Mouse (Mus musculus): ENCODE measurements around the gene Unc5b. TPM values are rescaled to one million over a fixed set of nuclear protein-coding genes. Genes with fewer than 3 reads are reported as not detected.

The Unc5b gene
- polyA plus RNA-seq, 1 experiment from 2014 or later, result 2.3 TPM

DNA sequence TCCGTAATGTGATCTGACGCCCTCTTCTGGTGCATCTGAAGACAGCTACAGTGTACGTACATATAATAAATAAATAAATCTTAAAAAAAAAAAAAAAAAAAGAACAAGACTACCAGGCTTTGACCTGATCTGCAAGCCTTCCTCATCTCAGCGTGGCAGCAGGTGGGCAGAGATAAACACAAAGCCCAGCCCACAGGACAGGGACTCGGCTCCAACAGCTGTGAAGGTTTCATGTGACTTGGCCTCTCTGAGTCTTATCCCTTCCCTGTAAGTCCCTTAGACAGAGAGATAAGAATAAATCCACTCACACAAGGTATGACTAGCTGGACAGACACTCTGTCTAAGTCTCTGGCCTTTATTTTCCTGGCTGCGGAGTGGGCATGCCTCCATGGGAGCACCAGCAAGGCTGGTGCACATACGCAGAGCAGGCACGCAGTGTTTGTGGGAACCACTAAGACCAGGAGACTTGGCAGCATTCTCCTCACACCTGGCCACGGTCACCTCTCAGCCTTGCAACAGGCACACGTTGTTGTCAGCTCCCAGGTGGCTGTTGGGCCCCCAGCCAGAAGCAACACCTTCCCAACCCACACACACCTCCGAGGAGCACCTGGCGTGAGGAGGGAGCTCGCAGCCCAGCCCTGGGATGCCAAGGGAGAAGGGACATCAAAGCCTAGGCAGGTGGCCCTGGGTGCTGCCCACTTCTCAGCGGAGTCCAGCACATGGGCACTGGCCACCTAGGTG, 33.5 kb downstream of the Unc5b start:
- 84% methylated on average over 14 of the region's 14 CpGs for WGBS
- DNase-seq (ENCODE audit: low spot score) (no peak), ATAC-seq (ENCODE audit: low FRiP score) (no peak)
- no peak overlapping the region for H3K4me3 ChIP-seq (ENCODE audit: low read depth, low read length)
- H3K4me2 ChIP-seq (replicated peaks; ENCODE audit: low read depth, low read length), result no peak overlapping the region
- peaks cover 3% of the 10 kb centered on the region; the same call in 1 of the 2 replicates for H3K4me1 ChIP-seq (replicated peaks; ENCODE audit: control insufficient read depth, insufficient read depth, low read length)
- H3K27ac ChIP-seq (ENCODE audit: low read depth, low read length), result no peak overlapping the region
- no peak overlapping the region for H3K9ac ChIP-seq (ENCODE audit: low read depth, low read length)
- no peaks in the 10 kb centered on the region for H3K36me3 ChIP-seq (ENCODE audit: control insufficient read depth, insufficient read depth, low read length)
- peaks cover 2% of the 10 kb centered on the region; the same call in 1 of the 2 replicates for H3K27me3 ChIP-seq (ENCODE audit: control insufficient read depth, insufficient read depth, low read length)
- no peaks in the 10 kb centered on the region for H3K9me3 ChIP-seq (ENCODE audit: control insufficient read depth, low read length)

DNA sequence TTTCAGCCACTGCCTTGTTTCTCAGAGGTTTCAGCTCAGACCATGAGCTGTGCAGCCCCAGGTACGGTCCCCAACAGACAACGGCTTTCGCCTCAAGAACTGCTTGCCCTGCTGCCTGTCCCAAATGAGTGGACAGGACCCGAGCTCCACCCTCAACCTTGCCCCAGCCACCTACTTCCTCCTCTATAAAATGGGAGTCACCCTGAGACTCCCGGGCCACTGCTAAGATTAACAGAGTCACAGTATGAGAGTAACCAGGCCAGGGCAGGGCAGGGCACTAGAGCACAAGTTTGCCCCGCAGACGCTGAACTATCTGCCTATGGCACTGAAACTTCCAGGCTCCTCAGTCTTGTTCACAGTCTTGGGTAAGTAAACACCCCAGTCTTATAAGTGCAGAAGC, 34.9 kb downstream of the Unc5b start:
- Histone ChIP-seq H3K27me3 (ENCODE audit: control insufficient read depth, insufficient read depth, low read length) (peaks cover 4% of the 10 kb centered on the region; the same call in 1 of the 2 replicates), H3K9ac (ENCODE audit: low read depth, low read length) (no peak overlapping the region), H3K36me3 (ENCODE audit: control insufficient read depth, insufficient read depth, low read length) (no peaks in the 10 kb centered on the region), H3K4me1 (replicated peaks; ENCODE audit: control insufficient read depth, insufficient read depth, low read length) (peaks cover 6% of the 10 kb centered on the region; the same call in 1 of the 2 replicates), H3K9me3 (ENCODE audit: control insufficient read depth, low read length) (no peaks in the 10 kb centered on the region), H3K4me3 (ENCODE audit: low read depth, low read length) (no peak overlapping the region), H3K27ac (ENCODE audit: low read depth, low read length) (no peak overlapping the region), H3K4me2 (replicated peaks; ENCODE audit: low read depth, low read length) (no peak overlapping the region)
- DNase-seq (ENCODE audit: low spot score) (no peak), ATAC-seq (ENCODE audit: low FRiP score) (no peak)
- 86% methylated on average over 7 of the region's 7 CpGs for WGBS

DNA sequence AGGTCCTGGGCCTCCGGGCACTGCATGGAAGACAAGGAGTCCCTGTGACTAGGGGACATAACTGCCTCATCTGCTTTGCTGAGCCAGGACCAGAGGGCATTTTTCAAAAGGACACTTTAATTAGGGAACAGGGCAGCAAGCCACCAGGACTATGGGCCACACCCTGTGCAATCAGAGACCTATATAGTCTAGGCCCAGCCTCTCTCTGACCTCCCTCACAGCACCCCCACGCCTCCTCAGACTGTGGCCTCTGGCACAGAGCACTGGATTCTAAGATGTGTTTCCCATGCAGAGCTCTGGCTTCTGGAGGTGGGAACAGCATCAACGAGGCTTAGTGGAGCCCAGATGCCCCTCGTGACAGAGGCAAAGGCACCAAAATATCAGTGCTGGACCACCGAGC, 35.4 kb downstream of the Unc5b start:
- WGBS, result 73% methylated on average over 5 of the region's 5 CpGs
- Histone ChIP-seq H3K27ac (ENCODE audit: low read depth, low read length) (no peak overlapping the region), H3K9ac (ENCODE audit: low read depth, low read length) (no peak overlapping the region), H3K27me3 (ENCODE audit: control insufficient read depth, insufficient read depth, low read length) (peaks cover 4% of the 10 kb centered on the region; the same call in 1 of the 2 replicates), H3K4me1 (replicated peaks; ENCODE audit: control insufficient read depth, insufficient read depth, low read length) (peaks cover 6% of the 10 kb centered on the region; the same call in 1 of the 2 replicates), H3K9me3 (ENCODE audit: control insufficient read depth, low read length) (no peaks in the 10 kb centered on the region), H3K4me3 (ENCODE audit: low read depth, low read length) (no peak overlapping the region), H3K36me3 (ENCODE audit: control insufficient read depth, insufficient read depth, low read length) (no peaks in the 10 kb centered on the region), H3K4me2 (replicated peaks; ENCODE audit: low read depth, low read length) (no peak overlapping the region)
- DNase-seq (ENCODE audit: low spot score) (no peak), ATAC-seq (ENCODE audit: low FRiP score) (no peak)

DNA sequence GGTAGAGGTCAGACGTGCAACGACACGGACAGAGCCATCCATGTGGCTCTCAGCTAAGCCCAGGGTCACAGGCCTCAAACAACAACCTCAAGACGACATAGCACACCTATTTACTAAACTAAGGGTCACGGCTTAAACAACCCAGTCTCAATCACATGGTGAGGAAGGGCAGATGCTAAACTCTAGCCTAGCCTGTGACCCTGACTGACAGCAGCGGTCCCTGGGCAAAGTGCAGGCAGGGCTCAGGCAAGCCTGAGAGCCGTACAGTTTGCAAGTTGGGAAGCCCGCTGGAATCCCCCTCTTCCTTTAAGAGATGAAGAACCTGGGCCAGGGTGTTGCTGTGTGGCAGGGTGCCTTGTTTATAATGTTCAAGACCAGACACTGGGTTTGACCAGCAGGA, 36.6 kb downstream of the Unc5b start:
- Histone ChIP-seq H3K27ac (ENCODE audit: low read depth, low read length) (no peak overlapping the region), H3K4me1 (replicated peaks; ENCODE audit: control insufficient read depth, insufficient read depth, low read length) (peaks cover 4% of the 10 kb centered on the region; the same call in 1 of the 2 replicates), H3K9me3 (ENCODE audit: control insufficient read depth, low read length) (no peaks in the 10 kb centered on the region), H3K4me3 (ENCODE audit: low read depth, low read length) (no peak overlapping the region), H3K9ac (ENCODE audit: low read depth, low read length) (no peak overlapping the region), H3K36me3 (ENCODE audit: control insufficient read depth, insufficient read depth, low read length) (no peaks in the 10 kb centered on the region), H3K27me3 (ENCODE audit: control insufficient read depth, insufficient read depth, low read length) (peaks cover 4% of the 10 kb centered on the region; the same call in 1 of the 2 replicates), H3K4me2 (replicated peaks; ENCODE audit: low read depth, low read length) (no peak overlapping the region)
- ATAC-seq (ENCODE audit: low FRiP score) (no peak), DNase-seq (ENCODE audit: low spot score) (no peak)
- 51% methylated on average over 8 of the region's 8 CpGs for WGBS

DNA sequence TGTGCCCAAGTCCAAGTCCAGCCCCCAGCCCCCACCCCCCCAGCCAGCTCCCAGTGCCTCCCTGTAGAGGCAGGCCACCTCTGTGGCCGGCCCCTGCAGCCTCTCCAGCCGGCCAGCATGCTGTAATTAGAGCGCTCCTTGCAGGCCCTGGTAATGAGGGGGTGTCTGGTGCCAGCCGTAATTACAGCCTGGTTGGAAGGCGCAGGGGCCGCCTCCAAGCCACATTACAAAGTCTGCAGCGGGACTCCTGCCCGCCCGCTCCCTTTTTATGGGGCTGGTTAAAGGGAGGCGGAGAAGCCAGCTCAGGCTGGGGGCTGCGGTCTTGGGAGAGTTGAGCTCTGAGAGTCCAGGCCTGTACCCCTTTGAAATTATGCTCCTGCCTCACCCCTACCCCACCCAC, 37.0 kb downstream of the Unc5b start:
- peaks cover 4% of the 10 kb centered on the region; the same call in 1 of the 2 replicates for H3K27me3 ChIP-seq (ENCODE audit: control insufficient read depth, insufficient read depth, low read length)
- ATAC-seq (ENCODE audit: low FRiP score) (no peak), DNase-seq (ENCODE audit: low spot score) (no peak)
- no peak overlapping the region for H3K4me3 ChIP-seq (ENCODE audit: low read depth, low read length)
- 38% methylated on average over 11 of the region's 11 CpGs for WGBS
- H3K9ac ChIP-seq (ENCODE audit: low read depth, low read length), result no peak overlapping the region
- no peak overlapping the region for H3K4me2 ChIP-seq (replicated peaks; ENCODE audit: low read depth, low read length)
- H3K36me3 ChIP-seq (ENCODE audit: control insufficient read depth, insufficient read depth, low read length), result no peaks in the 10 kb centered on the region
- peaks cover 4% of the 10 kb centered on the region; the same call in 1 of the 2 replicates for H3K4me1 ChIP-seq (replicated peaks; ENCODE audit: control insufficient read depth, insufficient read depth, low read length)
- no peak overlapping the region for H3K27ac ChIP-seq (ENCODE audit: low read depth, low read length)
- H3K9me3 ChIP-seq (ENCODE audit: control insufficient read depth, low read length), result no peaks in the 10 kb centered on the region

DNA sequence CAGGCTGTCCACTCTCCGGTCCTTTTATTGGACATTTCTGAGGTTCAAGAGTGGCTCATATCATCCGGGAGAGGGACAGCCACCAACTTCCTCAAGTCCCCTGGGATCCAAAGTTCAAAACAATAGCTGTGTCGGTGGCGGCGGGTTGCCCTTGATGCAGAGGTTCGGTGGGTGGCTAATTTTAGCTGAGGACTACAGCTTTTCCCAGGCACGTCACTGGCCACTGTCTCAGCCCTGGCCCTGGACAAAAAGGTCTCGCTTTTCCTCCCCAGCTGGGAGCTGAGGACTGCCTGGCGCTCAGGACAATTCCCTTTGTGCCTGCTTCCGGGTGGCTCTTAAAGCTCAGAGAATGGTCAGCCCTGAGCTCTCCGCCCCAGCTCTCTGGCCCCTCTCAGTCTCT, 38.5 kb downstream of the Unc5b start:
- Histone ChIP-seq H3K27ac (ENCODE audit: low read depth, low read length) (no peak overlapping the region), H3K9me3 (ENCODE audit: control insufficient read depth, low read length) (no peaks in the 10 kb centered on the region), H3K27me3 (ENCODE audit: control insufficient read depth, insufficient read depth, low read length) (peaks cover 2% of the 10 kb centered on the region; the same call in 1 of the 2 replicates), H3K4me3 (ENCODE audit: low read depth, low read length) (no peak overlapping the region), H3K9ac (ENCODE audit: low read depth, low read length) (no peak overlapping the region), H3K4me1 (replicated peaks; ENCODE audit: control insufficient read depth, insufficient read depth, low read length) (peaks cover 4% of the 10 kb centered on the region; the same call in 1 of the 2 replicates), H3K36me3 (ENCODE audit: control insufficient read depth, insufficient read depth, low read length) (no peaks in the 10 kb centered on the region), H3K4me2 (replicated peaks; ENCODE audit: low read depth, low read length) (no peak overlapping the region)
- ATAC-seq (ENCODE audit: low FRiP score) (no peak), DNase-seq (ENCODE audit: low spot score) (no peak)
- WGBS, result 13% methylated on average over 11 of the region's 11 CpGs

DNA sequence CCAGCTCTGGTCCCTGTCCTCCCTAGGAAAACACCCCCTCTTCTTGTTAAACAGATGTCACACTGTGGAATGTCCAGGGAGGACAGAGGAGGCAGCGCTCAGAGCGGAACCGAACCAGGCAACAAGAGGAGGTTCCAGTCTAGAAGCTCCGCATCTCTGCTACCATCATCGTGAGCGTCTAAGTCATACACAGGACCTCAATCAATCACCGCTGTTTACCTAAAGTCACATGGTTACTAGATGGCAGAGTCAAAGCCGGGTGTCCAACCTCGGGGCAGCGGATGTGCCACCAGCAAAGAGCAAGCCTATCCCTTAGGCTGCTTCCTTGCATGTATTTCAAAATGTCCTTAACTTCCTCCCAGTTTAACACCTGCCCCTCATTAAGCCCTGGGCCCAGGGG, 39.0 kb downstream of the Unc5b start:
- Histone ChIP-seq H3K27ac (ENCODE audit: low read depth, low read length) (no peak overlapping the region), H3K4me1 (replicated peaks; ENCODE audit: control insufficient read depth, insufficient read depth, low read length) (peaks cover 4% of the 10 kb centered on the region; the same call in 1 of the 2 replicates), H3K9me3 (ENCODE audit: control insufficient read depth, low read length) (no peaks in the 10 kb centered on the region), H3K36me3 (ENCODE audit: control insufficient read depth, insufficient read depth, low read length) (no peaks in the 10 kb centered on the region), H3K9ac (ENCODE audit: low read depth, low read length) (no peak overlapping the region), H3K27me3 (ENCODE audit: control insufficient read depth, insufficient read depth, low read length) (peaks cover 2% of the 10 kb centered on the region; the same call in 1 of the 2 replicates), H3K4me3 (ENCODE audit: low read depth, low read length) (no peak overlapping the region), H3K4me2 (replicated peaks; ENCODE audit: low read depth, low read length) (no peak overlapping the region)
- DNase-seq (ENCODE audit: low spot score) (no peak), ATAC-seq (ENCODE audit: low FRiP score) (no peak)
- WGBS, result 50% methylated on average over 10 of the region's 10 CpGs

DNA sequence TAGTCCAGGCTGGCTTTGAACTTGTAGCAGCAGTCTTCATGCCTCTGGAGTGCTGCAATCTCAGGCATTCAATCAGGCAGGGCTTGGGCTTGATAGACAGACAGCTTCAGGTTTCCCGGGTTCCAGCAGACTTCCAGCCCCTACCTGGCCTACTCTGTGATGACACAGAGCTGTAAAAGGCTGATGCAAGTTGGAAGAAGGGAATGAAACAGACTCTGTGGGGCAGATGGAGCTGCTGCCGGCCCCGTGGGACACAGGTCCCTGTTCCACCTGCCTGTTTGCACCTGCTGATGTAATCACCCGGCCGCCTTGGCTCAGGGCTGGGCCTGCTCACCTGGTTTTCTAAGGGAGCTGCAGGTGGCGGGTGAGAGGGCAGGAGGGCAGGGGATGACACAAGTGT, 40.5 kb downstream of the Unc5b start:
- H3K9me3 ChIP-seq (ENCODE audit: control insufficient read depth, low read length), result no peaks in the 10 kb centered on the region
- WGBS, result 90% methylated on average over 6 of the region's 6 CpGs
- H3K36me3 ChIP-seq (ENCODE audit: control insufficient read depth, insufficient read depth, low read length), result no peaks in the 10 kb centered on the region
- DNase-seq (ENCODE audit: low spot score) (no peak), ATAC-seq (ENCODE audit: low FRiP score) (no peak)
- no peak overlapping the region for H3K27ac ChIP-seq (ENCODE audit: low read depth, low read length)
- H3K9ac ChIP-seq (ENCODE audit: low read depth, low read length), result no peak overlapping the region
- peaks cover 4% of the 10 kb centered on the region; the same call in 1 of the 2 replicates for H3K4me1 ChIP-seq (replicated peaks; ENCODE audit: control insufficient read depth, insufficient read depth, low read length)
- no peak overlapping the region for H3K4me3 ChIP-seq (ENCODE audit: low read depth, low read length)
- no peak overlapping the region for H3K4me2 ChIP-seq (replicated peaks; ENCODE audit: low read depth, low read length)
- H3K27me3 ChIP-seq (ENCODE audit: control insufficient read depth, insufficient read depth, low read length), result peaks cover 2% of the 10 kb centered on the region; the same call in 1 of the 2 replicates

All from hindbrain, embryonic 11.5 days (tissue).